Mouse (Mus musculus) embryonic stem cell, embryonic (primary cell): ENCODE data around the gene Sox18.

Experiments used
- CTCF ChIA-PET, 4 experiments: fragments of 300-600 bp in 2 of 4; fragments of 350-600 bp in 2 of 4; sonication (Branson Sonifier 250); formaldehyde crosslinking; loops; one replicate each; lab custom pipeline; 2022; ENCODE audit warnings: inconsistent platforms in 2 of 4; lab: Charles Lee
- POLR2A ChIA-PET, 4 experiments: fragments of 300-600 bp in 2 of 4; fragments of 350-600 bp in 2 of 4; sonication (Branson Sonifier 250); formaldehyde crosslinking; loops; one replicate each; lab custom pipeline; 2022; ENCODE audit warnings: antibody characterized with exemption in 4 of 4, inconsistent platforms in 1 of 4; lab: Charles Lee

Sox18 gene

GRCm38 (mm10) chr2:181671326-181671725, at the start of gene Sox18:
Gene Sox18 (minus strand): TSS chr2:181671640.
- POLR2A ChIA-PET = interaction anchor here in 3 of 4 experiments (0.7 to 2.9 kb wide), 11 partner anchors 8 to 213 kb away, joined by 3 to 11 read pairs (median 3); partner anchors contain the start of genes Dnajc5 (in 2 of the 3) and Tcea2 (in 1 of the 3)

GRCm38 (mm10) chr2:181721200-181721599, 49.8 kb upstream of the Sox18 start:
- POLR2A ChIA-PET = no interaction called here
- CTCF ChIA-PET = no interaction called here

More at GRCm38 (mm10) chr2:181671326-181671725, at the start of gene Sox18:
- CTCF ChIA-PET = interaction anchor here in 3 of 4 experiments (0.5 to 4.9 kb wide), 9 partner anchors 9 to 105 kb away, joined by 3 to 29 read pairs (median 3); partner anchors contain the start of gene Tcea2 (in 1 of the 3)

- CTCF ChIA-PET = interaction anchor here in 2 of 4 experiments (0.6 to 2.1 kb wide), 2 partner anchors 146 to 1496 kb away, joined by 4 to 7 read pairs; no protein-coding TSS in a partner anchor
- POLR2A ChIA-PET = interaction anchor here in 1 of 4 experiments (1.2 kb wide), 1 partner anchor 33 kb away, joined by 4 read pairs; no protein-coding TSS in a partner anchor
Measured at GRCm38 (mm10) chr2:181720061-181720460, 48.6 kb upstream of the Sox18 start.

- ChIA-PET POLR2A (no interaction called here), CTCF (no interaction called here)
Measured at GRCm38 (mm10) chr2:181716991-181717390, 45.6 kb upstream of the Sox18 start.

- ChIA-PET CTCF (interaction anchor here in 3 of 4 experiments (0.6 to 1.0 kb wide), 4 partner anchors 11 to 170 kb away, joined by 3 to 14 read pairs (median 4); no protein-coding TSS in a partner anchor), POLR2A (interaction anchor here (0.7 kb wide), 7 partner anchors 31 to 456 kb away, joined by 3 to 7 read pairs (median 5); no protein-coding TSS in a partner anchor)
Measured at GRCm38 (mm10) chr2:181715382-181715781, 43.9 kb upstream of the Sox18 start.

- ChIA-PET POLR2A (interaction anchor here (0.7 kb wide), 7 partner anchors 31 to 456 kb away, joined by 3 to 7 read pairs (median 5); no protein-coding TSS in a partner anchor), CTCF (interaction anchor here in 3 of 4 experiments (0.6 to 1.0 kb wide), 4 partner anchors 10 to 170 kb away, joined by 3 to 14 read pairs (median 4); no protein-coding TSS in a partner anchor)
Measured at GRCm38 (mm10) chr2:181714903-181715326, 43.5 kb upstream of the Sox18 start, which contains the start of gene Oprl1. Gene Oprl1 (plus strand): TSS chr2:181715016.

- ChIA-PET CTCF (interaction anchor here in 1 of 4 experiments (0.6 to 0.9 kb wide), 2 partner anchors 14 to 104 kb away, joined by 3 to 4 read pairs; no protein-coding TSS in a partner anchor), POLR2A (no interaction called here)
Measured at GRCm38 (mm10) chr2:181713749-181714148, 42.3 kb upstream of the Sox18 start.

GRCm38 (mm10) chr2:181706668-181707067, 35.2 kb upstream of the Sox18 start:
- CTCF ChIA-PET = interaction anchor here (0.6 to 1.6 kb wide), 13 partner anchors 28 to 487 kb away, joined by 3 to 11 read pairs (median 4); partner anchors contain the start of genes Fndc11 (in 1 of the 4) and Samd10 (in 1 of the 4)
- POLR2A ChIA-PET = no interaction called here

GRCm38 (mm10) chr2:181698241-181698640, 26.8 kb upstream of the Sox18 start, which contains the start of gene Lkaaear1:
Gene Lkaaear1 (minus strand): TSS chr2:181698442.
- POLR2A ChIA-PET = interaction anchor here in 3 of 4 experiments (0.8 to 1.4 kb wide), 4 partner anchors 9 to 39 kb away, joined by 3 to 4 read pairs (median 4); no protein-coding TSS in a partner anchor
- CTCF ChIA-PET = no interaction called here

GRCm38 (mm10) chr2:181696801-181697420, 25.5 kb upstream of the Sox18 start:
- ChIA-PET POLR2A (interaction anchor here in 3 of 4 experiments (0.6 to 1.7 kb wide), 8 partner anchors 17 to 429 kb away, joined by 3 to 4 read pairs (median 4); partner anchors contain the start of genes Polr3k (in 1 of the 3) and Tcea2 (in 1 of the 3)), CTCF (interaction anchor here in 1 of 4 experiments (1.2 kb wide), 1 partner anchor 18 kb away, joined by 5 read pairs; no protein-coding TSS in a partner anchor)

- ChIA-PET CTCF (no interaction called here), POLR2A (interaction anchor here in 2 of 4 experiments (0.5 to 0.6 kb wide), 2 partner anchors 36 to 1211 kb away, joined by 3 to 5 read pairs; no protein-coding TSS in a partner anchor)
Measured at GRCm38 (mm10) chr2:181695776-181696175, 24.3 kb upstream of the Sox18 start.

- ChIA-PET CTCF (interaction anchor here in 1 of 4 experiments (1.2 kb wide), 1 partner anchor 16 kb away, joined by 8 read pairs; no protein-coding TSS in a partner anchor), POLR2A (interaction anchor here in 2 of 4 experiments (1.1 to 2.9 kb wide), 4 partner anchors 14 to 93 kb away, joined by 3 to 17 read pairs (median 8); partner anchors contain the start of gene Tcea2 (in 1 of the 2))
Measured at GRCm38 (mm10) chr2:181694581-181694980, 23.1 kb upstream of the Sox18 start.

GRCm38 (mm10) chr2:181693339-181694280, 22.2 kb upstream of the Sox18 start, which contains the start of gene Rgs19:
Gene Rgs19 (minus strand): TSS chr2:181693977.
- POLR2A ChIA-PET = interaction anchor here in 3 of 4 experiments (0.8 to 2.9 kb wide), 10 partner anchors 11 to 100 kb away, joined by 3 to 17 read pairs (median 5); partner anchors contain the start of genes Tcea2 (in 3 of the 3) and Sox18 (in 1 of the 3)
- CTCF ChIA-PET = interaction anchor here in 2 of 4 experiments (1.1 to 1.2 kb wide), 2 partner anchors 15 to 126 kb away, joined by 3 to 8 read pairs; no protein-coding TSS in a partner anchor

- ChIA-PET CTCF (interaction anchor here in 2 of 4 experiments (1.0 to 1.7 kb wide), 2 partner anchors 13 to 14 kb away, joined by 4 to 7 read pairs; no protein-coding TSS in a partner anchor), POLR2A (interaction anchor here in 3 of 4 experiments (0.7 to 2.9 kb wide), 9 partner anchors 9 to 87 kb away, joined by 3 to 17 read pairs (median 5); partner anchors contain the start of gene Tcea2 (in 3 of the 3))
Measured at GRCm38 (mm10) chr2:181692304-181692703, 20.9 kb upstream of the Sox18 start.

- POLR2A ChIA-PET = interaction anchor here in 1 of 4 experiments (0.9 to 2.9 kb wide), 4 partner anchors 11 to 18 kb away, joined by 3 to 12 read pairs (median 8); partner anchors contain the start of gene Tcea2
- CTCF ChIA-PET = interaction anchor here in 2 of 4 experiments (1.7 to 2.5 kb wide), 2 partner anchors 12 kb away, joined by 7 to 8 read pairs; partner anchors contain the start of gene Tcea2 (in 1 of the 2)
Measured at GRCm38 (mm10) chr2:181691571-181691970, 20.1 kb upstream of the Sox18 start.

GRCm38 (mm10) chr2:181691083-181691482, 19.6 kb upstream of the Sox18 start:
- POLR2A ChIA-PET = interaction anchor here in 2 of 4 experiments (1.3 to 3.4 kb wide), 3 partner anchors 10 to 28 kb away, joined by 3 to 18 read pairs (median 11); partner anchors contain the start of gene Tcea2 (in 1 of the 2)
- CTCF ChIA-PET = interaction anchor here in 1 of 4 experiments (2.5 kb wide), 1 partner anchor 12 kb away, joined by 8 read pairs; the partner anchor contains the start of gene Tcea2
